Mouse (Mus musculus): ENCODE results near the gene Mrps25.

DNA sequence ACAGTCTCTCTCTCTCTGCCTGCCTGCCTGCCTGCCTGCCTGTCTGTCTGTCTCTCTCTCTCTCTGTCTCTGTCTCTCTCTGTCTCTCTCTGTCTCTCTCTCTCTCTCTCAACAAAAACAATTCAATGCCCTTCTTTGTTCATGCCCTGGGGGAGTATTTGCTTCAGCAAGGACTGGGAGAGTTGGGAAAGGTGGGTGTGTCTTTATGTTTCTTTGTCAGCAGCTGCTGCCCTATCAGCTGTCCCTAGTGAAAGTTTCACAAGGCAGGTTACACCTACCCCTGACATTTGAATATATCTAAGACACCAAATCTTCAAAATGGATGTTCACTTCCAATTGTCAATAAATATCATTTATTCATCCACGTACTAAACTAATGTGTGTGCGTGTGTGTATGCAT lies 45.8 kb upstream of the Mrps25 start:
- no peak for TF ChIP-seq POLR2A (IDR thresholded peaks at IDR 0.05; ENCODE audit: borderline replicate concordance, control insufficient read depth, low read depth, low read length)
- no peak for TF ChIP-seq CTCF (IDR thresholded peaks at IDR 0.05; ENCODE audit: control insufficient read depth, insufficient read depth, low read length)

Measured in bone marrow, adult 2 months (tissue).